Mouse (Mus musculus) cerebellum, postnatal 25 days (tissue): Measurements from ENCODE around the gene Liph.
"Not testable (repeated sequence)": the region's sequence is repeated elsewhere in the genome, so short reads cannot be mapped to it uniquely, and the experiment has no call there.

ENCODE experiments used
- DNase-seq, 2 experiments: peaks; one replicate each; pipeline ENCODE4 v3.0.0; 2021; ENCODE audit warnings: mixed read lengths in 2 of 2

The Liph gene

GRCm38 (mm10) chr16:21971446-21971845 is 24.0 kb downstream of the Liph start:
- no peak for DNase-seq

- DNase-seq = no peak
These were observed 24.9 kb downstream of the Liph start for GRCm38 (mm10) chr16:21970536-21970935.

GRCm38 (mm10) chr16:21969874-21970273 is 25.6 kb downstream of the Liph start:
- no peak for DNase-seq

- no peak for DNase-seq
These were observed 29.9 kb downstream of the Liph start for GRCm38 (mm10) chr16:21965576-21965975.

- DNase-seq = no peak
These were observed 39.9 kb downstream of the Liph start for GRCm38 (mm10) chr16:21955591-21955990.

- peak; percentile 93 to 97 for DNase-seq
These were observed 48.4 kb downstream of the Liph start, which contains the start of gene Tmem41a for GRCm38 (mm10) chr16:21946761-21947715. Gene Tmem41a (minus strand): TSS chr16:21947552.

- DNase-seq = no peak
These were observed 67.0 kb downstream of the Liph start for GRCm38 (mm10) chr16:21928471-21928870.

- DNase-seq = peak; percentile 50 to 62
These were observed 78.8 kb downstream of the Liph start for GRCm38 (mm10) chr16:21916681-21917080.

GRCm38 (mm10) chr16:21913347-21913746 is 82.1 kb downstream of the Liph start:
- no peak for DNase-seq

GRCm38 (mm10) chr16:21908906-21909305 is 86.6 kb downstream of the Liph start:
- DNase-seq = not testable (repeated sequence)

- DNase-seq = no peak
These were observed 88.6 kb downstream of the Liph start for GRCm38 (mm10) chr16:21906902-21907301.

- no peak for DNase-seq
These were observed 89.5 kb downstream of the Liph start for GRCm38 (mm10) chr16:21905996-21906395.

- no peak for DNase-seq
These were observed 90.8 kb downstream of the Liph start for GRCm38 (mm10) chr16:21904636-21905035.
